Mouse (Mus musculus) neural tube, embryonic 15.5 days (tissue): ENCODE data around the gene 9230112D13Rik. TPM values are rescaled to one million over a fixed set of nuclear protein-coding genes. Genes with fewer than 3 reads are reported as not detected.

Experiments
- ATAC-seq: fragments of 200-750 bp; cut with Nextera tagmentation; 2 replicates; pipeline ENCODE4 v1.8.0; 2017; ENCODE audit warnings: mild to moderate bottlenecking, moderate TSS enrichment, moderate library complexity; ENCODE audit not compliant: low FRiP score
- H3K27ac ChIP-seq: fragments of 300-500 bp; sonication (generic); replicated peaks from 2 replicates; pipeline ENCODE4 v1.5.1; 2015; ENCODE audit warnings: mild to moderate bottlenecking, inconsistent platforms
- H3K27me3 ChIP-seq: fragments of 300-500 bp; sonication (generic); replicated peaks from 2 replicates; pipeline ENCODE4 v1.6.1; 2015; ENCODE audit warnings: inconsistent platforms
- H3K36me3 ChIP-seq: fragments of 300-500 bp; sonication (generic); 2 replicates; pipeline ENCODE4 v1.6.1; 2015; ENCODE audit warnings: inconsistent platforms
- H3K4me1 ChIP-seq: fragments of 300-500 bp; sonication (generic); 2 replicates; pipeline ENCODE4 v1.6.1; 2015; ENCODE audit warnings: inconsistent platforms
- H3K4me2 ChIP-seq: fragments of 300-500 bp; sonication (generic); 2 replicates; pipeline ENCODE4 v1.6.1; 2015; ENCODE audit warnings: inconsistent platforms, mild to moderate bottlenecking, moderate library complexity
- H3K4me3 ChIP-seq: fragments of 300-500 bp; sonication (generic); replicated peaks from 2 replicates; pipeline ENCODE4 v1.5.1; 2015; ENCODE audit warnings: mild to moderate bottlenecking, inconsistent platforms
- H3K9ac ChIP-seq: fragments of 300-500 bp; sonication (generic); replicated peaks from 2 replicates; pipeline ENCODE4 v1.6.1; 2015; ENCODE audit warnings: mild to moderate bottlenecking, inconsistent platforms
- H3K9me3 ChIP-seq: fragments of 300-500 bp; sonication (generic); replicated peaks from 2 replicates; pipeline ENCODE4 v1.6.1; 2016; ENCODE audit warnings: inconsistent platforms
- WGBS: fragments of 180-500 bp; shearing (Covaris S2); methylation state at CpG from one replicate; pipeline ENCODE4 v1.1.7; 2015; ENCODE audit warnings: mixed read lengths; 5-methylcytosine and 5-hydroxymethylcytosine counted together
- polyA plus RNA-seq: library from polyadenylated mRNA; unstranded; fragments of >200 nt; fragmentation: Nextera tagmentation; extraction: Ambion mirVana; gene quantifications from 2 replicates; pipeline ENCODE4 v1.2.1, GENCODE M21; 2015

Gene 9230112D13Rik
- polyA plus RNA-seq, 1 experiment from 2014 or later = not detected

- Histone ChIP-seq H3K36me3 (no peaks in the 10 kb centered on the region), H3K4me2 (no peak overlapping the region), H3K27me3 (no peaks in the 10 kb centered on the region), H3K4me1 (peaks cover 16% of the 10 kb centered on the region), H3K4me3 (no peak overlapping the region), H3K27ac (0 out of 2 replicates have a peak overlapping the region, but pooled peaks have one; percentile 23), H3K9me3 (no peaks in the 10 kb centered on the region), H3K9ac (no peak overlapping the region)
- WGBS = 22% methylated on average over 4 of the region's 4 CpGs
- ATAC-seq = no peak
These were observed 14.3 kb downstream of the 9230112D13Rik start for GRCm38 (mm10) chr14:34508187-34508840.

- Histone ChIP-seq H3K27me3 (no peaks in the 10 kb centered on the region), H3K4me3 (no peak overlapping the region), H3K9ac (no peak overlapping the region), H3K4me1 (peaks cover 28% of the 10 kb centered on the region), H3K4me2 (no peak overlapping the region), H3K36me3 (no peaks in the 10 kb centered on the region), H3K9me3 (no peaks in the 10 kb centered on the region), H3K27ac (no peak overlapping the region)
- 83% methylated on average over 7 of the region's 7 CpGs for WGBS
- ATAC-seq = no peak
These were observed 17.3 kb downstream of the 9230112D13Rik start for GRCm38 (mm10) chr14:34505309-34505708.

GRCm38 (mm10) chr14:34504377-34504776 is 18.2 kb downstream of the 9230112D13Rik start:
- no peak for ATAC-seq
- H3K4me3 ChIP-seq = no peak overlapping the region
- H3K4me1 ChIP-seq = peaks cover 38% of the 10 kb centered on the region
- no peaks in the 10 kb centered on the region for H3K9me3 ChIP-seq
- H3K27me3 ChIP-seq = no peaks in the 10 kb centered on the region
- no peak overlapping the region for H3K9ac ChIP-seq
- no peak overlapping the region for H3K27ac ChIP-seq
- WGBS = 85% methylated on average over 5 of the region's 5 CpGs
- no peaks in the 10 kb centered on the region for H3K36me3 ChIP-seq
- H3K4me2 ChIP-seq = no peak overlapping the region

- Histone ChIP-seq H3K36me3 (no peaks in the 10 kb centered on the region), H3K4me3 (0 out of 2 replicates have a peak overlapping the region, but pooled peaks have one; percentile 80), H3K27ac (no peak overlapping the region), H3K9me3 (no peaks in the 10 kb centered on the region), H3K27me3 (no peaks in the 10 kb centered on the region), H3K4me1 (peaks cover 39% of the 10 kb centered on the region), H3K9ac (no peak overlapping the region), H3K4me2 (peak overlapping the region; percentile 70)
- ATAC-seq = no peak
- 34% methylated on average over 6 of the region's 6 CpGs for WGBS
These were observed 18.8 kb downstream of the 9230112D13Rik start for GRCm38 (mm10) chr14:34503759-34504158.

- Histone ChIP-seq H3K36me3 (no peaks in the 10 kb centered on the region), H3K27ac (peak within 1 kb of the TSS; percentile 97), H3K4me2 (peak within 1 kb of the TSS; percentile 70), H3K4me3 (peak within 1 kb of the TSS; percentile 80), H3K4me1 (peaks cover 38% of the 10 kb centered on the region), H3K9me3 (no peaks in the 10 kb centered on the region), H3K9ac (peak within 1 kb of the TSS; percentile 97), H3K27me3 (no peaks in the 10 kb centered on the region)
- 7% methylated on average over 15 of the region's 15 CpGs for WGBS
- ATAC-seq = no peak
These were observed 19.3 kb downstream of the 9230112D13Rik start, which contains the start of gene Bmpr1a for GRCm38 (mm10) chr14:34503325-34503647. Bmpr1a (minus strand) TSS chr14:34503341.

- under 1% methylated on average over 76 of the region's 115 CpGs for WGBS
These were observed 19.9 kb downstream of the 9230112D13Rik start for GRCm38 (mm10) chr14:34502475-34503324.

GRCm38 (mm10) chr14:34501804-34502474 is 20.7 kb downstream of the 9230112D13Rik start:
- Histone ChIP-seq H3K4me1 (peaks cover 39% of the 10 kb centered on the region), H3K27me3 (no peaks in the 10 kb centered on the region), H3K4me2 (peak overlapping the region; percentile 70), H3K27ac (peak overlapping the region; percentile 97), H3K9me3 (no peaks in the 10 kb centered on the region), H3K36me3 (no peaks in the 10 kb centered on the region), H3K9ac (peak overlapping the region; percentile 75), H3K4me3 (peak overlapping the region; percentile 80)
- 1% methylated on average over 65 of the region's 77 CpGs for WGBS
- peak; percentile 43 for ATAC-seq

More at GRCm38 (mm10) chr14:34502475-34503324, 19.9 kb downstream of the 9230112D13Rik start:
- Histone ChIP-seq H3K4me2 (peak overlapping the region; percentile 70), H3K9me3 (no peaks in the 10 kb centered on the region), H3K4me3 (peak overlapping the region; percentile 80), H3K27me3 (no peaks in the 10 kb centered on the region), H3K9ac (peak overlapping the region; percentile 97), H3K27ac (peak overlapping the region; percentile 97), H3K4me1 (peaks cover 35% of the 10 kb centered on the region), H3K36me3 (no peaks in the 10 kb centered on the region)
- peak; percentile 94 for ATAC-seq

GRCm38 (mm10) chr14:34501447-34501803 is 21.2 kb downstream of the 9230112D13Rik start:
- Histone ChIP-seq H3K27me3 (no peaks in the 10 kb centered on the region), H3K4me2 (peak overlapping the region; percentile 70), H3K4me3 (peak overlapping the region; percentile 80), H3K27ac (peak overlapping the region; percentile 97), H3K9ac (peak overlapping the region; percentile 75), H3K9me3 (no peaks in the 10 kb centered on the region), H3K36me3 (no peaks in the 10 kb centered on the region), H3K4me1 (peaks cover 39% of the 10 kb centered on the region)
- ATAC-seq = no peak
- under 1% methylated on average over 16 of the region's 16 CpGs for WGBS

- Histone ChIP-seq H3K36me3 (no peaks in the 10 kb centered on the region), H3K4me1 (peaks cover 39% of the 10 kb centered on the region), H3K4me3 (peak overlapping the region; percentile 80), H3K4me2 (peak overlapping the region; percentile 70), H3K9ac (no peak overlapping the region), H3K9me3 (no peaks in the 10 kb centered on the region), H3K27ac (no peak overlapping the region), H3K27me3 (no peaks in the 10 kb centered on the region)
- no peak for ATAC-seq
- 8% methylated on average over 4 of the region's 4 CpGs for WGBS
These were observed 22.3 kb downstream of the 9230112D13Rik start for GRCm38 (mm10) chr14:34500309-34500708.

GRCm38 (mm10) chr14:34499664-34500063 is 22.9 kb downstream of the 9230112D13Rik start:
- peak overlapping the region; percentile 70 for H3K4me2 ChIP-seq
- WGBS = 67% methylated on average over 4 of the region's 4 CpGs
- H3K27me3 ChIP-seq = no peaks in the 10 kb centered on the region
- no peak for ATAC-seq
- H3K4me1 ChIP-seq = peaks cover 39% of the 10 kb centered on the region
- H3K4me3 ChIP-seq = peak overlapping the region; percentile 80; the same call in 1 of the 2 replicates
- H3K27ac ChIP-seq = no peak overlapping the region
- no peaks in the 10 kb centered on the region for H3K9me3 ChIP-seq
- no peak overlapping the region for H3K9ac ChIP-seq
- H3K36me3 ChIP-seq = no peaks in the 10 kb centered on the region

GRCm38 (mm10) chr14:34497346-34497745 is 25.3 kb downstream of the 9230112D13Rik start:
- no peaks in the 10 kb centered on the region for H3K27me3 ChIP-seq
- H3K4me1 ChIP-seq = peaks cover 32% of the 10 kb centered on the region
- H3K36me3 ChIP-seq = no peaks in the 10 kb centered on the region
- no peak overlapping the region for H3K9ac ChIP-seq
- H3K27ac ChIP-seq = no peak overlapping the region
- no peaks in the 10 kb centered on the region for H3K9me3 ChIP-seq
- 73% methylated on average over 3 of the region's 3 CpGs for WGBS
- no peak overlapping the region for H3K4me3 ChIP-seq
- H3K4me2 ChIP-seq = no peak overlapping the region
- ATAC-seq = no peak
